Mouse (Mus musculus) ES-Bruce4 (cell line): ENCODE results near the gene Myom1.

ENCODE experiments used
- CTCF ChIP-seq: IDR thresholded peaks from one replicate; pipeline ENCODE4 v1.8.1; 2011; ENCODE audit warnings: low read depth, low read length
- EP300 ChIP-seq: IDR thresholded peaks from 2 replicates; pipeline ENCODE4 v1.6.1; 2011; ENCODE audit warnings: low read depth, low read length; ENCODE audit not compliant: insufficient read depth
- POLR2A ChIP-seq: IDR thresholded peaks from one replicate; pipeline ENCODE4 v1.8.1; 2011; ENCODE audit warnings: low read length; ENCODE audit not compliant: insufficient read depth

GRCm38 (mm10) chr17:71135108-71135507, 132.7 kb downstream of the Myom1 start:
- no peak for TF ChIP-seq CTCF
- no peak for TF ChIP-seq POLR2A
- no peak for TF ChIP-seq EP300
